Mouse (Mus musculus) liver (tissue): ENCODE measurements around the gene Tmcc3.

ENCODE experiments used
- DNase-seq: peaks from one replicate; pipeline ENCODE4 v3.0.0-alpha.2; 2020; ENCODE audit warnings: mixed read lengths

The Tmcc3 gene

GRCm38 (mm10) chr10:94311511-94312006, at the start of gene Tmcc3:
TSS of gene Tmcc3 (plus strand) at chr10:94311949.
- no peak for DNase-seq

GRCm38 (mm10) chr10:94262646-94263045, 49.1 kb upstream of the Tmcc3 start:
- DNase-seq: no peak

GRCm38 (mm10) chr10:94263211-94263610, 48.5 kb upstream of the Tmcc3 start:
- DNase-seq: no peak

GRCm38 (mm10) chr10:94265656-94266542, 45.9 kb upstream of the Tmcc3 start:
- DNase-seq: no peak

GRCm38 (mm10) chr10:94275321-94275720, 36.4 kb upstream of the Tmcc3 start:
- DNase-seq: no peak

GRCm38 (mm10) chr10:94276511-94276910, 35.2 kb upstream of the Tmcc3 start:
- DNase-seq: no peak

GRCm38 (mm10) chr10:94282179-94282578, 29.6 kb upstream of the Tmcc3 start:
- DNase-seq: no peak

GRCm38 (mm10) chr10:94282797-94283196, 29.0 kb upstream of the Tmcc3 start:
- DNase-seq: no peak

- DNase-seq: no peak
These were observed 17.3 kb upstream of the Tmcc3 start for GRCm38 (mm10) chr10:94294437-94294836.

- DNase-seq: no peak
These were observed 16.6 kb upstream of the Tmcc3 start for GRCm38 (mm10) chr10:94294933-94295750.

- DNase-seq: no peak
These were observed 15.7 kb upstream of the Tmcc3 start for GRCm38 (mm10) chr10:94295923-94296605.

- DNase-seq: no peak
These were observed 13.3 kb upstream of the Tmcc3 start, which contains the start of gene Gm4792 for GRCm38 (mm10) chr10:94298471-94298870. TSS of gene Gm4792 (minus strand) at chr10:94298703.

GRCm38 (mm10) chr10:94299301-94299700, 12.4 kb upstream of the Tmcc3 start:
- no peak for DNase-seq

- DNase-seq: no peak
These were observed 7.6 kb upstream of the Tmcc3 start for GRCm38 (mm10) chr10:94304064-94304657.

GRCm38 (mm10) chr10:94305526-94305925, 6.2 kb upstream of the Tmcc3 start:
- DNase-seq: peak; percentile 32

- DNase-seq: no peak
These were observed 1.1 kb upstream of the Tmcc3 start for GRCm38 (mm10) chr10:94310499-94311267.

GRCm38 (mm10) chr10:94312007-94312715, 412 bp downstream of the Tmcc3 start:
- DNase-seq: peak; percentile 11

GRCm38 (mm10) chr10:94313146-94313545, 1.4 kb downstream of the Tmcc3 start:
- no peak for DNase-seq

GRCm38 (mm10) chr10:94318574-94318973, 6.8 kb downstream of the Tmcc3 start:
- no peak for DNase-seq

- peak; percentile 18 for DNase-seq
These were observed 18.2 kb downstream of the Tmcc3 start for GRCm38 (mm10) chr10:94329962-94330361.
